Mouse (Mus musculus) G1E (cell line): ENCODE results near the gene Tmem229a. TPM values are rescaled to one million over a fixed set of nuclear protein-coding genes. Genes with fewer than 3 reads are reported as not detected.

Experiments used
- ATAC-seq: 2 replicates; pipeline ENCODE4 v1.8.0; 2016; ENCODE audit warnings: mild to moderate bottlenecking; ENCODE audit not compliant: insufficient number of reproducible peaks, poor library complexity, low FRiP score, severe bottlenecking; ENCODE audit errors: extremely low read depth
- DNase-seq: peaks from one replicate; pipeline ENCODE4 v3.0.0; 2012; ENCODE audit warnings: low spot score
- H3K27me3 ChIP-seq: 2 replicates; pipeline ENCODE4 v1.6.1; 2012; ENCODE audit warnings: mild to moderate bottlenecking, low read length, inconsistent platforms; ENCODE audit not compliant: insufficient read depth
- H3K36me3 ChIP-seq: replicated peaks from 2 replicates; pipeline ENCODE3; 2012; ENCODE audit warnings: mild to moderate bottlenecking, inconsistent platforms
- H3K4me1 ChIP-seq: 2 replicates; pipeline ENCODE4 v1.6.1; 2012; ENCODE audit warnings: low read depth, low read length, inconsistent platforms, mixed read lengths; ENCODE audit not compliant: insufficient read depth
- H3K4me3 ChIP-seq: 2 replicates; pipeline ENCODE4 v1.5.1; 2012; ENCODE audit warnings: low read depth, mild to moderate bottlenecking, inconsistent platforms, low read length, moderate library complexity, mixed read lengths
- H3K9me3 ChIP-seq: replicated peaks from 2 replicates; pipeline ENCODE4 v1.6.1; 2012; ENCODE audit warnings: inconsistent platforms
- CTCF ChIP-seq: IDR thresholded peaks from 2 replicates; pipeline ENCODE4 v1.5.1; 2012; ENCODE audit warnings: low read depth, low read length, inconsistent platforms, mixed read lengths
- GATA1 ChIP-seq: IDR thresholded peaks from 2 replicates; pipeline ENCODE4 v1.6.1; 2012; ENCODE audit warnings: borderline replicate concordance, low read length, inconsistent platforms, mixed read lengths
- GATA2 ChIP-seq: IDR thresholded peaks from 2 replicates; pipeline ENCODE4 v1.6.1; 2012; ENCODE audit warnings: low read depth, low read length, inconsistent platforms, borderline replicate concordance
- POLR2AphosphoS5 ChIP-seq: IDR thresholded peaks from 2 replicates; pipeline ENCODE4 v1.6.1; 2012; ENCODE audit warnings: low read depth, low read length, inconsistent platforms; ENCODE audit not compliant: insufficient replicate concordance
- TAL1 ChIP-seq: conservative IDR thresholded peaks from 2 replicates; pipeline ENCODE4 v1.6.1; 2012; ENCODE audit warnings: low read depth, low read length, inconsistent platforms, mixed read lengths
- polyA plus RNA-seq: library from polyadenylated mRNA; stranded (reverse); fragments of >175 nt; gene quantifications from 2 replicates; pipeline ENCODE4 v1.2.3, GENCODE M21; 2012
- total RNA-seq, 2 experiments: library from RNA; stranded (forward) in 1 of 2; stranded (reverse) in 1 of 2; fragments of 200-1000 nt in 1 of 2; fragments of >200 nt in 1 of 2; fragmentation: Nextera tagmentation in 1 of 2; gene quantifications; 2 replicates each; pipeline ENCODE4 v1.2.3; 2014 to 2017

Tmem229a gene
- total and polyA plus RNA-seq, 3 experiments, result 0.16 TPM; not detected in 2

GRCm38 (mm10) chr6:24966010-24966682 lies 10.0 kb upstream of the Tmem229a start:
- TF ChIP-seq POLR2AphosphoS5 (no peak), GATA2 (no peak), CTCF (no peak), TAL1 (no peak)
- no peaks in the 10 kb centered on the region for H3K9me3 ChIP-seq
- no peak for ATAC-seq
- no peak for DNase-seq
- no peak overlapping the region for H3K4me3 ChIP-seq
- H3K36me3 ChIP-seq, result no peaks in the 10 kb centered on the region
- H3K4me1 ChIP-seq, result no peaks in the 10 kb centered on the region
- no peaks in the 10 kb centered on the region for H3K27me3 ChIP-seq

GRCm38 (mm10) chr6:24963754-24964153 lies 7.7 kb upstream of the Tmem229a start:
- DNase-seq (no peak), ATAC-seq (no peak)
- Histone ChIP-seq H3K36me3 (no peaks in the 10 kb centered on the region), H3K4me1 (no peaks in the 10 kb centered on the region), H3K4me3 (no peak overlapping the region), H3K9me3 (no peaks in the 10 kb centered on the region), H3K27me3 (no peaks in the 10 kb centered on the region)
- no peak for TF ChIP-seq GATA1
- no peak for TF ChIP-seq CTCF
- TF ChIP-seq TAL1, result no peak

- no peak for DNase-seq
- TF ChIP-seq CTCF (no peak), GATA2 (no peak), TAL1 (no peak), GATA1 (no peak), POLR2AphosphoS5 (no peak)
- no peaks in the 10 kb centered on the region for H3K27me3 ChIP-seq
- H3K4me1 ChIP-seq, result no peaks in the 10 kb centered on the region
- no peak overlapping the region for H3K4me3 ChIP-seq
- no peak for ATAC-seq
- H3K36me3 ChIP-seq, result no peaks in the 10 kb centered on the region
- H3K9me3 ChIP-seq, result peaks cover 15% of the 10 kb centered on the region
Measured at GRCm38 (mm10) chr6:24956586-24956973, 483 bp upstream of the Tmem229a start.

- no peak for TF ChIP-seq POLR2AphosphoS5
- no peak for TF ChIP-seq GATA1
- no peak for TF ChIP-seq CTCF
- Histone ChIP-seq H3K36me3 (no peaks in the 10 kb centered on the region), H3K4me1 (no peaks in the 10 kb centered on the region), H3K4me3 (no peak overlapping the region; the same call in 1 of the 2 replicates), H3K9me3 (peaks cover 15% of the 10 kb centered on the region), H3K27me3 (no peaks in the 10 kb centered on the region)
- ATAC-seq (no peak), DNase-seq (no peak)
Measured at GRCm38 (mm10) chr6:24955131-24955945, 759 bp downstream of the Tmem229a start.

GRCm38 (mm10) chr6:24954126-24954525 lies 2.0 kb downstream of the Tmem229a start:
- Histone ChIP-seq H3K27me3 (no peaks in the 10 kb centered on the region), H3K36me3 (no peaks in the 10 kb centered on the region), H3K4me1 (no peaks in the 10 kb centered on the region), H3K9me3 (peaks cover 15% of the 10 kb centered on the region), H3K4me3 (no peak overlapping the region)
- DNase-seq, result no peak
- TF ChIP-seq GATA1 (no peak), GATA2 (no peak), CTCF (no peak), POLR2AphosphoS5 (no peak), TAL1 (no peak)
- ATAC-seq, result no peak

- Histone ChIP-seq H3K4me3 (no peak overlapping the region), H3K4me1 (no peaks in the 10 kb centered on the region), H3K36me3 (no peaks in the 10 kb centered on the region), H3K9me3 (peaks cover 15% of the 10 kb centered on the region), H3K27me3 (no peaks in the 10 kb centered on the region)
- TF ChIP-seq GATA2 (no peak), GATA1 (no peak), POLR2AphosphoS5 (no peak), CTCF (no peak), TAL1 (no peak)
- no peak for DNase-seq
- ATAC-seq, result no peak
Measured at GRCm38 (mm10) chr6:24952341-24952740, 3.8 kb downstream of the Tmem229a start.
